7 mouse cellular contexts compared by ENCODE assay signal in the genomic region with DNA sequence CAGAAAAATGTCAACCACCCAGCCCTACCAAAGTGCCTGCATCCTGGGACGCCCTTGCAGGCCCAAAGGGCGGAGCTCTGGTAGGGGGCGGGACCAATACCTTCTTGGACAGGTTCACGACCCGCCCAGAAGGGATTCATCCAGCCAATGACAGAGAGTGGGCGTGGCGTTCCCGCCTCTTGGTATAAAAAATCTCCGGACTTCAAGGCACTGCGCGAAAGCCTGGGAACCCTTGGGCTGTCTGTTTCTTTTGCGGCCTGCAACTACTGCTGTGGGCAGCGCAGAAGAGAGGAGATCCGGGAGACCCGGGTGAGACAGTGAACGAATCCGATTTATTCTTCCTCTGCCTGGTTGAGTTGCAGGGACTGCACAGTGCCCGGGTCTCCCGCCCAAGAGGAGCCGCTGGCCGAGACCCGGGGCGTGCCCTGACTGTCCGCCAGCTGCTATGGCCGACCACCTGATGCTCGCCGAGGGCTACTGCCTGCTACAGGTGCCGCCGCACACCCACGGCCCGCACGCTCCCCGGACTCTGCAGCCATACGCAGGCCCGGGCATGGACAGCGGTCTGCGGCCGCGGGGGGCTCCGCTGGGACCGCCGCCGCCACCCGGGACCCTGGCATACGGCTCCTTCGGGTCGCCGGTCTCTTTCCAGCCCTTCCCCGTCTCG. TPM values are rescaled to one million over a fixed set of nuclear protein-coding genes. Genes with fewer than 3 reads are reported as not detected.
A peak's percentile ranks its signal among the peaks of the same experiment; 100 is the strongest.
DNase-seq lines count a peak whose midpoint lies in the region; ATAC-seq and TF ChIP-seq lines count a peak whose summit lies in the region.

A gene (plus strand): TSS at position 215 of the 667 bp plus-strand sequence.

- no peak for TF ChIP-seq POLR2A in bone marrow macrophage, adult 2 months (IDR thresholded peaks at IDR 0.05; ENCODE audit: borderline replicate concordance, low read depth, low read length)
- TF ChIP-seq POLR2A in heart, adult 2 months (IDR thresholded peaks at IDR 0.05; ENCODE audit: insufficient read depth, low read depth, low read length) = peak; percentile 98
- peak; percentile 88 for TF ChIP-seq POLR2A in kidney, adult 2 months (IDR thresholded peaks at IDR 0.05; ENCODE audit: low read depth, low read length)

- intact Hi-C loops in heart, adult 2 months (cut with DNase I) = loop anchor here (2.0 to 5.0 kb wide), 2 partner anchors 52 to 74 kb away; no protein-coding TSS in a partner anchor

- peak within 1 kb of the TSS; percentile 99 for H3K4me2 ChIP-seq in embryonic facial prominence, embryonic 15.5 days (replicated peaks)
- peak within 1 kb of the TSS; percentile 100 for H3K4me2 ChIP-seq in limb, embryonic 11.5 days (ENCODE audit: low read depth, severe bottlenecking)
- peak within 1 kb of the TSS; percentile 99 for H3K4me2 ChIP-seq in midbrain, embryonic 14.5 days (ENCODE audit: low read length)

- under 1% methylated on average over 50 of the region's 50 CpGs for WGBS in embryonic facial prominence, embryonic 15.5 days
- 1% methylated on average over 50 of the region's 50 CpGs for WGBS in heart, adult 2 months
- WGBS in kidney, adult 2 months = 1% methylated on average over 50 of the region's 50 CpGs
- whole genome bisulfite sequencing in limb, embryonic 11.5 days = under 1% methylated on average over 50 of the region's 50 CpGs
- WGBS in midbrain, embryonic 14.5 days = under 1% methylated on average over 50 of the region's 50 CpGs

- peak within 1 kb of the TSS; percentile 31 for H3K9ac ChIP-seq in embryonic facial prominence, embryonic 15.5 days
- H3K9ac ChIP-seq in heart, adult 2 months (ENCODE audit: low read depth, low read length) = peak within 1 kb of the TSS; percentile 87
- peak within 1 kb of the TSS; percentile 35 for H3K9ac ChIP-seq in limb, embryonic 11.5 days (ENCODE audit: low read length)
- H3K9ac ChIP-seq in midbrain, embryonic 14.5 days (replicated peaks; ENCODE audit: low read length) = peak within 1 kb of the TSS; percentile 53

- peak; percentile 47; the same call in 1 of the 2 replicates for TF ChIP-seq EP300 in heart, adult 2 months (IDR thresholded peaks at IDR 0.05; ENCODE audit: insufficient read depth, low read depth, low read length)

- peak; percentile 88 to 91 for DNase-seq in heart, adult 2 months
- DNase-seq in kidney, adult 2 months = peak; percentile 97
- peak; percentile 90 for DNase-seq in limb, embryonic 11.5 days (ENCODE audit: low spot score)
- DNase-seq in midbrain, embryonic 14.5 days = peak; percentile 85
- peak; percentile 82 to 88 for DNase-seq in spleen, adult 18-20 months

- ATAC-seq in embryonic facial prominence, embryonic 15.5 days (ENCODE audit: insufficient number of reproducible peaks, low FRiP score, low TSS enrichment, low read depth) = peak; percentile 86
- peak; percentile 88 for ATAC-seq in limb, embryonic 11.5 days (ENCODE audit: insufficient number of reproducible peaks, low FRiP score, low TSS enrichment, low read depth)
- ATAC-seq in midbrain, embryonic 14.5 days (ENCODE audit: low FRiP score, low TSS enrichment) = peak; percentile 72

- H3K9me3 ChIP-seq in embryonic facial prominence, embryonic 15.5 days (replicated peaks) = no peaks in the 10 kb centered on the region
- H3K9me3 ChIP-seq in limb, embryonic 11.5 days (ENCODE audit: control insufficient read depth, low read length) = no peaks in the 10 kb centered on the region
- H3K9me3 ChIP-seq in midbrain, embryonic 14.5 days (ENCODE audit: control insufficient read depth, low read length) = no peaks in the 10 kb centered on the region

- H3K36me3 ChIP-seq in embryonic facial prominence, embryonic 15.5 days = no peaks in the 10 kb centered on the region
- no peaks in the 10 kb centered on the region for H3K36me3 ChIP-seq in heart, adult 2 months (ENCODE audit: control insufficient read depth, insufficient read depth, low read length)
- no peaks in the 10 kb centered on the region for H3K36me3 ChIP-seq in kidney, adult 2 months (ENCODE audit: control insufficient read depth, insufficient read depth, low read length)
- H3K36me3 ChIP-seq in limb, embryonic 11.5 days (ENCODE audit: control insufficient read depth, insufficient read depth, low read length) = no peaks in the 10 kb centered on the region
- H3K36me3 ChIP-seq in midbrain, embryonic 14.5 days (ENCODE audit: control insufficient read depth, insufficient read depth, low read length) = no peaks in the 10 kb centered on the region

- H3K27me3 ChIP-seq in embryonic facial prominence, embryonic 15.5 days = peaks cover 28% of the 10 kb centered on the region
- H3K27me3 ChIP-seq in heart, adult 2 months (ENCODE audit: control insufficient read depth, insufficient read depth, low read length) = no peaks in the 10 kb centered on the region
- H3K27me3 ChIP-seq in kidney, adult 2 months (replicated peaks; ENCODE audit: control insufficient read depth, insufficient read depth, low read length) = no peaks in the 10 kb centered on the region
- H3K27me3 ChIP-seq in limb, embryonic 11.5 days (ENCODE audit: control insufficient read depth, insufficient read depth, low read length) = peaks cover 30% of the 10 kb centered on the region
- peaks cover 17% of the 10 kb centered on the region for H3K27me3 ChIP-seq in midbrain, embryonic 14.5 days (ENCODE audit: control insufficient read depth, insufficient read depth, low read length)

- H3K27ac ChIP-seq in bone marrow macrophage, adult 2 months (ENCODE audit: insufficient read depth, low read depth, low read length) = no peak within 1 kb of the TSS
- H3K27ac ChIP-seq in embryonic facial prominence, embryonic 15.5 days (replicated peaks) = no peak within 1 kb of the TSS
- peak within 1 kb of the TSS; percentile 84 for H3K27ac ChIP-seq in heart, adult 2 months
- no peak within 1 kb of the TSS for H3K27ac ChIP-seq in kidney, adult 2 months (ENCODE audit: insufficient read depth, low read depth, low read length)
- no peak within 1 kb of the TSS for H3K27ac ChIP-seq in limb, embryonic 11.5 days (replicated peaks; ENCODE audit: low read depth, low read length)
- no peak within 1 kb of the TSS; the same call in 1 of the 2 replicates for H3K27ac ChIP-seq in midbrain, embryonic 14.5 days (replicated peaks; ENCODE audit: low read depth, low read length)

- peak within 1 kb of the TSS; percentile 61 for H3K4me3 ChIP-seq in bone marrow macrophage, adult 2 months (ENCODE audit: insufficient read depth, low read length)
- H3K4me3 ChIP-seq in embryonic facial prominence, embryonic 15.5 days (replicated peaks) = peak within 1 kb of the TSS; percentile 53
- H3K4me3 ChIP-seq in heart, adult 2 months = peak within 1 kb of the TSS; percentile 73
- peak within 1 kb of the TSS; percentile 43 for H3K4me3 ChIP-seq in kidney, adult 2 months (ENCODE audit: insufficient read depth, low read depth, low read length)
- peak within 1 kb of the TSS; percentile 53 for H3K4me3 ChIP-seq in limb, embryonic 11.5 days (ENCODE audit: low read depth, low read length)
- H3K4me3 ChIP-seq in midbrain, embryonic 14.5 days (replicated peaks; ENCODE audit: low read depth, low read length) = peak within 1 kb of the TSS; percentile 48

- no peak for TF ChIP-seq CTCF in bone marrow macrophage, adult 2 months (IDR thresholded peaks at IDR 0.05; ENCODE audit: low read depth, low read length)
- TF ChIP-seq CTCF in heart, adult 2 months (IDR thresholded peaks at IDR 0.05) = no peak
- no peak for TF ChIP-seq CTCF in kidney, adult 2 months (conservative IDR thresholded peaks at IDR 0.05; ENCODE audit: insufficient read depth, insufficient read length, low read depth, low read length)

- H3K79me2 ChIP-seq in heart, adult 2 months (replicated peaks; ENCODE audit: control insufficient read depth, insufficient read depth, low read length) = no peaks in the 10 kb centered on the region

- H3K4me1 ChIP-seq in bone marrow macrophage, adult 2 months (ENCODE audit: control insufficient read depth, insufficient read depth, low read length) = 0 out of 2 replicates have a peak, but pooled peaks cover 5% of the 10 kb centered on the region
- H3K4me1 ChIP-seq in embryonic facial prominence, embryonic 15.5 days = peaks cover 17% of the 10 kb centered on the region; the same call in 1 of the 2 replicates
- H3K4me1 ChIP-seq in heart, adult 2 months (ENCODE audit: control insufficient read depth, insufficient read depth, low read length) = no peaks in the 10 kb centered on the region; the same call in 1 of the 2 replicates
- no peaks in the 10 kb centered on the region for H3K4me1 ChIP-seq in kidney, adult 2 months (ENCODE audit: control insufficient read depth, insufficient read depth, low read length)
- H3K4me1 ChIP-seq in limb, embryonic 11.5 days (ENCODE audit: control insufficient read depth, insufficient read depth, low read length) = peaks cover 12% of the 10 kb centered on the region
- peaks cover 6% of the 10 kb centered on the region; the same call in 1 of the 2 replicates for H3K4me1 ChIP-seq in midbrain, embryonic 14.5 days (ENCODE audit: control insufficient read depth, insufficient read depth, low read length)

RNA-seq across cellular contexts. Expression of the gene that starts here (rescaled TPM):
- not detected in 2 replicates for polyA plus RNA-seq in bone marrow macrophage, adult 2 months (2012; ENCODE audit: insufficient read depth, insufficient read length, missing spikeins)
- polyA plus RNA-seq in embryonic facial prominence, embryonic 15.5 days (2015; fragmentation: Nextera tagmentation; extraction: Ambion mirVana) = 5.6 and 6.8 TPM in 2 replicates
- total RNA-seq in heart, adult 2 months (2021) = 10 to 100 TPM; 31.6 to 52.2 TPM
- polyA plus RNA-seq in heart, adult 2 months (2012; rRNA removed) = 39.9 and 51.2 TPM in 2 replicates
- 4.2 and 5.9 TPM in 2 replicates for polyA plus RNA-seq in kidney, adult 2 months (2012; rRNA removed)
- polyA plus RNA-seq in limb, embryonic 11.5 days (2014; fragmentation: Nextera tagmentation; extraction: Ambion mirVana) = 5.9 and 7.3 TPM in 2 replicates
- 1.2 TPM in 2 replicates for polyA plus RNA-seq in midbrain, embryonic 14.5 days (2014; fragmentation: Nextera tagmentation; extraction: Ambion mirVana)

Comparison
In these comparisons a context has a peak if more than half of its experiments do, and no peak if none do; other contexts are left out.
1. H3K9ac ChIP-seq: peak in every context shown above with its lines; median percentile 87 in heart, adult 2 months; 53 in midbrain, embryonic 14.5 days; 35 in limb, embryonic 11.5 days; 31 in embryonic facial prominence, embryonic 15.5 days.